In the genomic region with DNA sequence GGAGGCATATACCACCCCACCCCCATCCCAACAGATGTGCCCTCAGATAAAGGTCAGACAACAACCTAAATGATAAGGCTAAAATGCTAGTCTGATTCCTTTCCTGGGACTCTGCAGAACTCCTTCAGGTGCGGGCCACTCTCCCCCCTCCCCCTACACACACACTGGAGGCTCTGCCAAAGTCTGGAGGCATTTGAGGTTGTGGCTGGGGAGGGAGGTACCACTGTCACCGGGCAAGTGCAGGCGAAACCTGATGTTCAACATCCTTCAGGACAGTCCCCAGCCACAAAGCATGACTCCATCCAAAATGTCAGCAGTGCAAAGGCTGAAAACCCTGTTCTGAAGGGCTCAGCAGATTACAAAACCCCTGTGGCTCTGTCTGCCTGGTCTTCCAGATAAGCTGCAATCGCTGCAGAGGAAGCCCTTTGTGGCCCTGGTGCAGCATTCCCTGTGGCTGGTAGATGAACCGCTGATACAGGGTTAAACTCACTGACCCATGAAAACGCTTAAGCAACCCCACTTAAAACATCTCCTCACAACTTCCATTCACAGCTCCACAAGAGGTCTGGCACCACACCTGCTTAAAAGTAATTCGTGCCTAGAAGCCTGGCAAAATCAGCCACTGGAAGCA, we compare ENCODE assay signal across 9 mouse cellular contexts.
A peak's percentile ranks its signal among the peaks of the same experiment; 100 is the strongest.
DNase-seq lines count a peak whose midpoint lies in the region; ATAC-seq and TF ChIP-seq lines count a peak whose summit lies in the region.
"Had no signal": no experiment of that assay in that cellular context is flagged by ENCODE, and none has a peak within 500 bp of the region (broad histone marks: within the 10 kb centered on the region; RNA-seq: fewer than 3 reads in every experiment).

No protein-coding gene starts in this region.

- H3K4me1 ChIP-seq in heart, embryonic 12.5 days (replicated peaks) = peaks cover 66% of the 10 kb centered on the region
- no peaks in the 10 kb centered on the region; the same call in 1 of the 2 replicates for H3K4me1 ChIP-seq in embryonic facial prominence, embryonic 11.5 days (ENCODE audit: control insufficient read depth, insufficient read depth, low read length)
- no peaks in the 10 kb centered on the region; the same call in 1 of the 2 replicates for H3K4me1 ChIP-seq in intestine, postnatal 0 days (replicated peaks; ENCODE audit: control insufficient read depth, insufficient read depth, low read length)
- peaks cover 20% of the 10 kb centered on the region for H3K4me1 ChIP-seq in lung, adult 2 months (ENCODE audit: control insufficient read depth, insufficient read depth, low read length)
- peaks cover 12% of the 10 kb centered on the region for H3K4me1 ChIP-seq in small intestine, adult 2 months (ENCODE audit: control insufficient read depth, insufficient read depth, insufficient read length, low read length)

- DNase-seq in heart, postnatal 25 days (ENCODE audit: low spot score) = no peak
- peak; percentile 51 for DNase-seq in embryonic facial prominence, embryonic 11.5 days (ENCODE audit: low spot score)
- peak; percentile 48 for DNase-seq in lung, adult 2 months
- DNase-seq in gastrocnemius, postnatal 4 days (ENCODE audit: low spot score in 2 of 2) = no peak
- no peak for DNase-seq in frontal cortex, postnatal 25 days (ENCODE audit: low spot score in 2 of 2)

- ATAC-seq in heart, embryonic 12.5 days (ENCODE audit: insufficient number of reproducible peaks, low FRiP score) = peak; percentile 34; the same call in 1 of the 2 replicates
- ATAC-seq in embryonic facial prominence, embryonic 11.5 days (replicated peaks; ENCODE audit: insufficient number of reproducible peaks, low FRiP score, low TSS enrichment, low read depth) = no peak; the same call in 1 of the 2 replicates
- ATAC-seq in intestine, postnatal 0 days = no peak

- no peak for TF ChIP-seq CTCF in intestine, postnatal 0 days (IDR thresholded peaks at IDR 0.05; ENCODE audit: low read depth)
- TF ChIP-seq CTCF in lung, adult 2 months (IDR thresholded peaks at IDR 0.05; ENCODE audit: insufficient read depth, low read length) = no peak
- TF ChIP-seq CTCF in small intestine, adult 2 months (IDR thresholded peaks at IDR 0.05; ENCODE audit: extremely low read depth, insufficient read length, insufficient replicate concordance, low read depth, low read length) = no peak

- WGBS in heart, embryonic 12.5 days = 2% methylated on average over 7 of the region's 7 CpGs
- WGBS in embryonic facial prominence, embryonic 11.5 days = 2% methylated on average over 7 of the region's 7 CpGs
- WGBS in intestine, postnatal 0 days = 33% methylated on average over 7 of the region's 7 CpGs
- WGBS in lung, adult 2 months = 8% methylated on average over 7 of the region's 7 CpGs
- 29% methylated on average over 7 of the region's 7 CpGs for WGBS in small intestine, adult 2 months

- peaks cover 4% of the 10 kb centered on the region; the same call in 1 of the 2 replicates for H3K36me3 ChIP-seq in heart, embryonic 12.5 days
- no peaks in the 10 kb centered on the region for H3K36me3 ChIP-seq in embryonic facial prominence, embryonic 11.5 days (replicated peaks; ENCODE audit: control insufficient read depth, insufficient read depth, low read depth, low read length)
- no peaks in the 10 kb centered on the region for H3K36me3 ChIP-seq in intestine, postnatal 0 days (ENCODE audit: control insufficient read depth, insufficient read depth)
- no peaks in the 10 kb centered on the region for H3K36me3 ChIP-seq in small intestine, adult 2 months (ENCODE audit: control insufficient read depth, insufficient read depth, low read length)

- no peak for TF ChIP-seq POLR2A in lung, adult 2 months (IDR thresholded peaks at IDR 0.05; ENCODE audit: borderline replicate concordance, extremely low read depth, low read depth, low read length)
- TF ChIP-seq POLR2A in small intestine, adult 2 months (IDR thresholded peaks at IDR 0.05; ENCODE audit: low read depth, low read length) = no peak

- peak overlapping the region; percentile 60 for H3K4me2 ChIP-seq in heart, embryonic 12.5 days
- H3K4me2 ChIP-seq in embryonic facial prominence, embryonic 11.5 days (ENCODE audit: low read depth, low read length) = 0 out of 2 replicates have a peak overlapping the region, but pooled peaks have one; percentile 6
- peak overlapping the region; percentile 57 for H3K4me2 ChIP-seq in intestine, postnatal 0 days (replicated peaks; ENCODE audit: low read depth)

- H3K9ac ChIP-seq in heart, embryonic 12.5 days = 0 out of 2 replicates have a peak overlapping the region, but pooled peaks have one; percentile 5
- no peak overlapping the region for H3K9ac ChIP-seq in embryonic facial prominence, embryonic 11.5 days (replicated peaks; ENCODE audit: low read length)
- H3K9ac ChIP-seq in intestine, postnatal 0 days (ENCODE audit: low read depth, low read length) = no peak overlapping the region

- H3K27ac ChIP-seq in heart, embryonic 12.5 days (ENCODE audit: poor library complexity, severe bottlenecking) = peak overlapping the region; percentile 75
- H3K27ac ChIP-seq in embryonic facial prominence, embryonic 11.5 days (replicated peaks; ENCODE audit: low read depth, low read length) = no peak overlapping the region; the same call in 1 of the 2 replicates
- H3K27ac ChIP-seq in intestine, postnatal 0 days (ENCODE audit: low read depth, low read length) = no peak overlapping the region
- H3K27ac ChIP-seq in small intestine, adult 2 months (ENCODE audit: insufficient read depth, low read depth, low read length) = no peak overlapping the region

- H3K27me3 ChIP-seq in heart, embryonic 12.5 days (replicated peaks) = no peaks in the 10 kb centered on the region
- H3K27me3 ChIP-seq in embryonic facial prominence, embryonic 11.5 days (ENCODE audit: control insufficient read depth, insufficient read depth, low read length) = no peaks in the 10 kb centered on the region
- no peaks in the 10 kb centered on the region for H3K27me3 ChIP-seq in intestine, postnatal 0 days (replicated peaks; ENCODE audit: control insufficient read depth, insufficient read depth, low read length)
- no peaks in the 10 kb centered on the region for H3K27me3 ChIP-seq in small intestine, adult 2 months (ENCODE audit: control insufficient read depth, insufficient read depth, low read length)

- H3K4me3 ChIP-seq in heart, embryonic 12.5 days = peak overlapping the region; percentile 36
- H3K4me3 ChIP-seq in embryonic facial prominence, embryonic 11.5 days (ENCODE audit: low read depth, low read length) = no peak overlapping the region
- peak overlapping the region; percentile 3; the same call in 1 of the 2 replicates for H3K4me3 ChIP-seq in intestine, postnatal 0 days (ENCODE audit: low read depth, low read length)
- peak overlapping the region; percentile 74 for H3K4me3 ChIP-seq in lung, adult 2 months (replicated peaks; ENCODE audit: extremely low read depth, low read depth, low read length)
- H3K4me3 ChIP-seq in small intestine, adult 2 months (ENCODE audit: low read depth, low read length) = peak overlapping the region; percentile 46
- H3K4me3 ChIP-seq: myocyte had no signal

- intact Hi-C loops in heart, postnatal 25 days (cut with DNase I) = no loop called here

- no peaks in the 10 kb centered on the region for H3K9me3 ChIP-seq in heart, embryonic 12.5 days (replicated peaks)
- H3K9me3 ChIP-seq in embryonic facial prominence, embryonic 11.5 days (replicated peaks; ENCODE audit: control insufficient read depth, low read length) = no peaks in the 10 kb centered on the region
- H3K9me3 ChIP-seq in intestine, postnatal 0 days (ENCODE audit: control insufficient read depth) = no peaks in the 10 kb centered on the region

Comparison
In these comparisons a context has a peak if more than half of its experiments do, and no peak if none do; other contexts are left out.
1. H3K4me2 ChIP-seq: peak in every context shown above with its lines; median percentile 60 in heart, embryonic 12.5 days; 57 in intestine, postnatal 0 days; 6 in embryonic facial prominence, embryonic 11.5 days.
2. DNase-seq: peak in embryonic facial prominence, embryonic 11.5 days (single experiment) and lung, adult 2 months (single experiment); none in heart, postnatal 25 days (single experiment), gastrocnemius, postnatal 4 days (0 of 2) and frontal cortex, postnatal 25 days (0 of 2).